Comparison of ENCODE assay signal across 8 mouse cellular contexts in genomic region chr8:123981674-123982073, GRCm38 (mm10). TPM values are rescaled to one million over a fixed set of nuclear protein-coding genes. Genes with fewer than 3 reads are reported as not detected.
DNase-seq lines count a peak whose midpoint lies in the region; ATAC-seq and TF ChIP-seq lines count a peak whose summit lies in the region.

No protein-coding gene starts in this region.

- no peaks in the 10 kb centered on the region for H3K27me3 ChIP-seq in heart, embryonic 16.5 days (ENCODE audit: control insufficient read depth, insufficient read depth, low read length)
- H3K27me3 ChIP-seq in neural tube, embryonic 13.5 days = no peaks in the 10 kb centered on the region

- no peak overlapping the region for H3K27ac ChIP-seq in bone marrow macrophage, adult 2 months (ENCODE audit: insufficient read depth, low read depth, low read length)
- no peak overlapping the region for H3K27ac ChIP-seq in heart, embryonic 16.5 days (ENCODE audit: low read length)
- H3K27ac ChIP-seq in neural tube, embryonic 13.5 days (replicated peaks) = no peak overlapping the region

- peaks cover 23% of the 10 kb centered on the region for H3K4me1 ChIP-seq in bone marrow macrophage, adult 2 months (ENCODE audit: control insufficient read depth, insufficient read depth, low read length)
- peaks cover 39% of the 10 kb centered on the region for H3K4me1 ChIP-seq in heart, embryonic 16.5 days (ENCODE audit: control insufficient read depth, insufficient read depth, low read length)
- peaks cover 30% of the 10 kb centered on the region for H3K4me1 ChIP-seq in neural tube, embryonic 13.5 days (replicated peaks)

- no peaks in the 10 kb centered on the region for H3K9me3 ChIP-seq in heart, embryonic 16.5 days (replicated peaks; ENCODE audit: control insufficient read depth, low read length)
- no peaks in the 10 kb centered on the region for H3K9me3 ChIP-seq in neural tube, embryonic 13.5 days

- no peak for TF ChIP-seq CTCF in bone marrow macrophage, adult 2 months (IDR thresholded peaks at IDR 0.05; ENCODE audit: low read depth, low read length)

- 0 out of 2 replicates have a peak overlapping the region, but pooled peaks have one; percentile 2 for H3K4me3 ChIP-seq in bone marrow macrophage, adult 2 months (ENCODE audit: insufficient read depth, low read length)
- H3K4me3 ChIP-seq in heart, embryonic 16.5 days (ENCODE audit: low read length) = peak overlapping the region; percentile 78
- peak overlapping the region; percentile 82 for H3K4me3 ChIP-seq in neural tube, embryonic 13.5 days

- intact Hi-C loops in left cerebral cortex, postnatal 14 days (cut with DNase I) = no loop called here

- WGBS in heart, embryonic 16.5 days = 37% methylated on average over 4 of the region's 4 CpGs
- 42% methylated on average over 4 of the region's 4 CpGs for WGBS in neural tube, embryonic 13.5 days

- peak overlapping the region; percentile 79 for H3K4me2 ChIP-seq in heart, embryonic 16.5 days (ENCODE audit: low read depth, low read length)
- H3K4me2 ChIP-seq in neural tube, embryonic 13.5 days = peak overlapping the region; percentile 92

- H3K36me3 ChIP-seq in heart, embryonic 16.5 days (ENCODE audit: control insufficient read depth, insufficient read depth) = no peaks in the 10 kb centered on the region
- H3K36me3 ChIP-seq in neural tube, embryonic 13.5 days = no peaks in the 10 kb centered on the region

- H3K9ac ChIP-seq in heart, embryonic 16.5 days (ENCODE audit: low read length) = peak overlapping the region; percentile 49; the same call in 1 of the 2 replicates
- H3K9ac ChIP-seq in neural tube, embryonic 13.5 days = peak overlapping the region; percentile 58

- TF ChIP-seq POLR2A in bone marrow macrophage, adult 2 months (IDR thresholded peaks at IDR 0.05; ENCODE audit: borderline replicate concordance, low read depth, low read length) = no peak

- ATAC-seq in frontal cortex, adult (ENCODE audit: low TSS enrichment) = peak; percentile 38; the same call in 1 of the 2 replicates
- no peak for ATAC-seq in heart, embryonic 16.5 days (replicated peaks; ENCODE audit: extremely low read depth, insufficient read depth, low FRiP score)
- no peak for ATAC-seq in neural tube, embryonic 13.5 days (ENCODE audit: low read depth)

- no peak for DNase-seq in frontal cortex, postnatal 10 days (ENCODE audit: low spot score in 2 of 2)
- peak; percentile 26 to 38 for DNase-seq in left cerebral cortex, postnatal 14 days (ENCODE audit: low spot score in 2 of 2)
- no peak for DNase-seq in ovary, postnatal 10 days (ENCODE audit: low spot score)
- DNase-seq in adrenal gland, adult 8-10 months = no peak

RNA-seq across cellular contexts. Expression of gene Abcb10, which starts 1.2 kb away (rescaled TPM):
- polyA plus RNA-seq in bone marrow macrophage, adult 2 months (2012; ENCODE audit: insufficient read depth, insufficient read length, missing spikeins) = 7.1 TPM in 2 replicates
- polyA plus RNA-seq in heart, embryonic 16.5 days (2015; fragmentation: Nextera tagmentation; extraction: Ambion mirVana) = 17.1 and 19.0 TPM in 2 replicates
- 10 to 100 TPM; 14.0 to 15.9 TPM for total RNA-seq in left cerebral cortex, postnatal 14 days (2021)
- polyA plus RNA-seq in neural tube, embryonic 13.5 days (2015; fragmentation: Nextera tagmentation; extraction: Ambion mirVana) = 12.4 and 13.4 TPM in 2 replicates
- 10 to 100 TPM; 12.0 to 23.2 (median 16.6) TPM for total RNA-seq in adrenal gland, adult 8-10 months (2022)

RNA-seq across cellular contexts. Expression of gene Nup133, which starts 32.6 kb away (rescaled TPM):
- 13.1 and 18.8 TPM in 2 replicates for polyA plus RNA-seq in bone marrow macrophage, adult 2 months (2012; ENCODE audit: insufficient read depth, insufficient read length, missing spikeins)
- 20.3 and 21.6 TPM in 2 replicates for polyA plus RNA-seq in heart, embryonic 16.5 days (2015; fragmentation: Nextera tagmentation; extraction: Ambion mirVana)
- total RNA-seq in left cerebral cortex, postnatal 14 days (2021) = 10 to 100 TPM; 18.3 to 22.8 TPM
- polyA plus RNA-seq in neural tube, embryonic 13.5 days (2015; fragmentation: Nextera tagmentation; extraction: Ambion mirVana) = 21.9 and 22.3 TPM in 2 replicates
- 10 to 100 TPM; 22.9 to 27.7 (median 23.7) TPM for total RNA-seq in adrenal gland, adult 8-10 months (2022)

RNA-seq across cellular contexts. Expression of gene Taf5l, which starts 39.5 kb away (rescaled TPM):
- polyA plus RNA-seq in bone marrow macrophage, adult 2 months (2012; ENCODE audit: insufficient read depth, insufficient read length, missing spikeins) = 13.2 and 15.7 TPM in 2 replicates
- polyA plus RNA-seq in heart, embryonic 16.5 days (2015; fragmentation: Nextera tagmentation; extraction: Ambion mirVana) = 25.4 and 27.9 TPM in 2 replicates
- 10 to 100 TPM; 21.2 to 23.5 TPM for total RNA-seq in left cerebral cortex, postnatal 14 days (2021)
- 24.1 and 27.3 TPM in 2 replicates for polyA plus RNA-seq in neural tube, embryonic 13.5 days (2015; fragmentation: Nextera tagmentation; extraction: Ambion mirVana)
- 10 to 100 TPM; 20.0 to 27.7 (median 24.9) TPM for total RNA-seq in adrenal gland, adult 8-10 months (2022)

RNA-seq across cellular contexts. Expression of gene Urb2, which starts 39.6 kb away (rescaled TPM):
- 3.7 TPM in 2 replicates for polyA plus RNA-seq in bone marrow macrophage, adult 2 months (2012; ENCODE audit: insufficient read depth, insufficient read length, missing spikeins)
- 3.0 and 3.3 TPM in 2 replicates for polyA plus RNA-seq in heart, embryonic 16.5 days (2015; fragmentation: Nextera tagmentation; extraction: Ambion mirVana)
- 10 to 100 TPM; 12.0 to 12.2 TPM for total RNA-seq in left cerebral cortex, postnatal 14 days (2021)
- polyA plus RNA-seq in neural tube, embryonic 13.5 days (2015; fragmentation: Nextera tagmentation; extraction: Ambion mirVana) = 3.6 and 3.8 TPM in 2 replicates
- 10 to 100 TPM; 11.8 to 14.7 (median 14.2) TPM for total RNA-seq in adrenal gland, adult 8-10 months (2022)

Comparison
In these comparisons a context has a peak if more than half of its experiments do, and no peak if none do; other contexts are left out.
1. DNase-seq: peak in left cerebral cortex, postnatal 14 days (2 of 2); none in frontal cortex, postnatal 10 days (0 of 2), ovary, postnatal 10 days (single experiment) and adrenal gland, adult 8-10 months (single experiment).
2. H3K4me3 ChIP-seq: peak in every context shown above with its lines; median percentile 82 in neural tube, embryonic 13.5 days; 78 in heart, embryonic 16.5 days; 2 in bone marrow macrophage, adult 2 months.